Mouse (Mus musculus) effector memory CD4-positive, alpha-beta T cell, adult 7 months (primary cell): ENCODE data around the gene Rps8. TPM values are rescaled to one million over a fixed set of nuclear protein-coding genes. Genes with fewer than 3 reads are reported as not detected.

ENCODE experiments used
- polyA plus RNA-seq: library from polyadenylated mRNA; unstranded; fragments of 100-300 nt; shearing (Covaris generic); gene quantifications from one replicate; pipeline ENCODE4 v1.2.1, GENCODE M21; 2017

Gene Rps8
- polyA plus RNA-seq: 472 TPM

GRCm38 (mm10) chr4:117155792-117156355 is at the start of gene Rps8:
Rps8 (minus strand) TSS chr4:117156243.

DNA sequence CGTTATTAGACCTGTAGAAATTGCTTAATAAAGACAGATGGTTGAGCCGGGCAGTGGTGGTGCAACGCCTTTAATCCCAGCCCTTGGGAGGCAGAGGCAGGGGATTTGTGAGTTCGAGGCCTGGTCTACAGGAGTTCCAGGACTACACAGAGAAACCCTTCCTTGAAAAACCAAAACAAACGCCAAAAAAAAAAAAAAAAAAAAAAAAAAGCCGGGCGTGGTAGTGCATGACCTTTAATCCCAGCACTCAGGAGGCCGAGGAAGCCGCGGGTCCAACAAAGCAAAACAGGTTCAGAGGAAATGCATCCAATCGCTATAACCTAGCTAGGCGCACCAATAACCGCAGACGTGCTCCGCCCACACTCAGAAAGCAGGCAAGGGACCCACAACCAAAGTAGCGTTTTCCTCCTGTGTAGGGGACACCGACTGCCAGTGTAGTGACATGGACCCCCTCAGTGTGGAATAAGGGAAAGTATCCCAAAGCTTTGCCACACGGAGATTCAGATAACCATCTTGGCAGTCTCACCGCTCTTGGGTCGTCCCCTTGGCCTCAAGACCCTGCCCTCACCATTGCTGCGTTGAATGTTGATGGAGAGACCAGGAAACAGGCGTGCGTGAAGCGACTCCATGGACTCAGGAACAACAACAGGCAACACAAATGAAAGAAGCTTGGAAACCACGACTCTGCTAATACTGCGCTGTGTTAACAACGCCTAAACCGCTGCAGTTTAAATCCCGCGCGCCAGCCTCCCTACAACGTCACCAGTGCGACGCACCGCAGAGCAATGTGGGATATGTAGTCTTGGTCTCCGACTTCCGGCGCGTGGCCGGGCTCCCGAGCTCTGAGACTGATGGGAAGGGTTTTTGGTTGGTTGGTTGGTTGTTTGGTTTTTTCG is 26.1 kb upstream of the Rps8 start, which contains the start of gene Kif2c:
Gene Kif2c, minus strand, starts transcription at position 777 of the 896 bp plus-strand sequence.

DNA sequence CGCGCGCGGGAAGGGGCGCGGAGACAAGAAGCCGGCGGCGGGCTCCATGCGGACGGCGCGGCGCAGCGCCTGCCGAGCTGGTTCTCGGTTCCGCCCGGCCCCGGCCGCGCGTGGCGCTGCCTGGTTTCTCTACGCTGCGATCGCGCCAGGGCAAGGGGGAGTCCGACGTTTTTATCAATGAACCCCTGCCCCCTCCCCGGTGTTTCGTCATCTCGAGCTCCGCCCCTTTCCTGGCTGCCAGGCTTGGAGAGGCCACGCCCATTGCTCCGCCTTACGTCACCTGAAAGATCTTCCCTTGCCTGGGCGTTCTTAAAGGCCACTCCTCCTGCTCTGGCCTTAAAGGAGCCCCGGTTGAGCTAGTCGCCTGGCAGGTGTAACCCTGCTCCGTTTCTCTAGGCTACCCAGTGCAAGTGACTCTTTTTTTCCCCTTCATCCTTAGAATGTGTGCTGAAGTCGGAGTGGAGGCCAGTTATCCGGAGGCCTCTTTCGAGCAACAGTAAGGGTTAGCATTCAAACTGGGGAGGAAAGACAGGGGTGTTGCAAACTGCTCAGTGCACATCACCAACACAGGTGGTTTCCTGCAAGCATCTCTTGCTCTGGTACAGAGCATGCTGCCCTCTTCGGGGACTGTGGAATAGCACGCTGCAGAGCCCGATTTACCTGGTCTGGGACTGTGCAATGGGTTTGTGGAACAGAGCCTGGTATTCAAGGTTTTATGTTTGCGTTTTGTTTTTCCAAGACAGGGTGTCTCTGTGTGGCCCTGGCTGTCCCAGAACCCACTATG is 22.0 kb downstream of the Rps8 start, which contains the start of gene Plk3:
Gene Plk3, minus strand, starts transcription at position 147 of the 784 bp plus-strand sequence.

DNA sequence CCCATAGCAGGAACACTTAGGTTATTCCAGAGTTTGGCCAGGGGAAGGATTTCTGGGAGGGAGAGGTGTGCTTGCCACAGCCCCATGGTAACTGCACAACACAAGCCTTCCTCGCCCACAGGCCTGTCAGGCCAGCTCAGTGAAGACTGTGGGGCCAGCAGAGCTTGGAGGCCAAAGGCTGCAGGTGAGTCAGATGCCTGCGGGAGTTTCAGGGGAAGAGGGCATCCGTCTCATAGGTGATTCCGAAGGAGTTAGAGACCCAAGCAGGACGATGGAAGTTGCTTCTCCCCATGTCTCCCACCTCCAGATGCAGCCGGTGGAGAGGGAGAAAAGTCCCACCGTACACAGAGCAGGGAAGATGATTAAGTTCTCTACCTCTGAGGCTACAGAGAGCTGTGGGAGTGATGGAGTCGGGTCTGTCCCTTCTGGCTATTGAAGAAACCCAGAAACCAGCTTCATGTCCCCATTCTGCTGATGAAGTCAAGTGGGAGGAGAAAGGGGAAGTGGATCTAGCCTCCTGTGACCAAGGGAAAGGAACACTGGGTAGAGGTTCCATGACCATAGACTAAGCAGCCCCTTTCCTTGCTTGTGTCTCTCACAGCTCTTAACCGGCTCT is 29.3 kb downstream of the Rps8 start, which contains the start of gene Tctex1d4:
Gene Tctex1d4, plus strand, starts transcription at position 120 of the 616 bp plus-strand sequence.

GRCm38 (mm10) chr4:117125348-117125909 is 30.6 kb downstream of the Rps8 start, which contains the start of gene Btbd19:
Btbd19 (minus strand) TSS chr4:117125725.

Other genes with a start within 250 kb of the Rps8 start
- gene Urod, start 161.8 kb downstream of the Rps8 start, polyA plus RNA-seq: 52.7 TPM
- gene Hectd3, start 160.9 kb downstream of the Rps8 start, polyA plus RNA-seq: 25.2 TPM
- gene Eif2b3, start 136.8 kb downstream of the Rps8 start, polyA plus RNA-seq: 24.2 TPM
- 0.23 TPM for gene Ptch2, start 60.2 kb downstream of the Rps8 start, polyA plus RNA-seq
- 36.4 TPM for gene Btbd19, start 30.5 kb downstream of the Rps8 start, polyA plus RNA-seq
- gene Tctex1d4, start 29.4 kb downstream of the Rps8 start, polyA plus RNA-seq: not detected
- gene Plk3, start 22.3 kb downstream of the Rps8 start, polyA plus RNA-seq: 205 TPM
- 0.15 TPM for gene Kif2c, start 26.4 kb upstream of the Rps8 start, polyA plus RNA-seq
- not detected for gene Tmem53, start 95.7 kb upstream of the Rps8 start, polyA plus RNA-seq
- gene Armh1, start 95.9 kb upstream of the Rps8 start, polyA plus RNA-seq: not detected